Mouse (Mus musculus) heart, postnatal 36 days (tissue): ENCODE data around the gene Hist1h4j. TPM values are rescaled to one million over a fixed set of nuclear protein-coding genes. Genes with fewer than 3 reads are reported as not detected.
"Not testable (repeated sequence)": the region's sequence is repeated elsewhere in the genome, so short reads cannot be mapped to it uniquely, and the experiment has no call there.

ENCODE experiments used
- DNase-seq, 2 experiments: peaks; one replicate each; pipeline ENCODE4 v3.0.0; 2021 to 2022
- intact Hi-C: fragments of 180-260 bp; cut with DNase I; formaldehyde crosslinking; loops from one replicate; pipeline ENCODE4 v1.15.1; 2025
- total RNA-seq, 2 experiments: library from RNA; stranded (reverse); gene quantifications; 2 replicates each; pipeline ENCODE4 v1.2.3; 2021

The Hist1h4j gene
- total RNA-seq, 2 experiments from 2014 or later: 3.6 to 4.6 TPM

- intact Hi-C loops: no loop called here
- no peak for DNase-seq
Observed at GRCm38 (mm10) chr13:21722373-21722925, 12.4 kb upstream of the Hist1h4j start.

- DNase-seq: no peak
Observed at GRCm38 (mm10) chr13:21722993-21723836, 11.6 kb upstream of the Hist1h4j start.

GRCm38 (mm10) chr13:21727948-21728572, 6.8 kb upstream of the Hist1h4j start:
- DNase-seq: no peak
- intact Hi-C loops: no loop called here

More at GRCm38 (mm10) chr13:21722993-21723836, 11.6 kb upstream of the Hist1h4j start:
- intact Hi-C loops: no loop called here

- intact Hi-C loops: no loop called here
- no peak for DNase-seq
Observed at GRCm38 (mm10) chr13:21729544-21729943, 5.3 kb upstream of the Hist1h4j start.

- intact Hi-C loops: no loop called here
- no peak for DNase-seq
Observed at GRCm38 (mm10) chr13:21733466-21733865, 1.4 kb upstream of the Hist1h4j start.

GRCm38 (mm10) chr13:21734010-21734905, 606 bp upstream of the Hist1h4j start:
- intact Hi-C loops: loop anchor here (1.0 kb wide), 2 partner anchors 16 to 20 kb away; partner anchors contain the start of gene Hist1h4k
- peak; percentile 71 to 77 for DNase-seq

- intact Hi-C loops: loop anchor here (5.0 kb wide), 1 partner anchor 33 kb away; no protein-coding TSS in a partner anchor
Observed at GRCm38 (mm10) chr13:21745006-21745405, 10.1 kb downstream of the Hist1h4j start.

GRCm38 (mm10) chr13:21749387-21750158, 14.7 kb downstream of the Hist1h4j start:
- intact Hi-C loops: loop anchor here (1.0 to 5.0 kb wide), 2 partner anchors 15 to 37 kb away; no protein-coding TSS in a partner anchor
- no peak for DNase-seq

More at GRCm38 (mm10) chr13:21745006-21745405, 10.1 kb downstream of the Hist1h4j start:
- DNase-seq: no peak

GRCm38 (mm10) chr13:21750159-21751017, 15.5 kb downstream of the Hist1h4j start, which contains the start of gene Hist1h4k:
Hist1h4k (minus strand) TSS chr13:21750505.
- DNase-seq: peak; percentile 87
- intact Hi-C loops: loop anchor here (1.0 kb wide), 1 partner anchor 16 kb away; no protein-coding TSS in a partner anchor

GRCm38 (mm10) chr13:21751417-21751816, 16.6 kb downstream of the Hist1h4j start:
- intact Hi-C loops: no loop called here
- DNase-seq: no peak

- DNase-seq: no peak
- intact Hi-C loops: no loop called here
Observed at GRCm38 (mm10) chr13:21751827-21752226, 17.0 kb downstream of the Hist1h4j start.

GRCm38 (mm10) chr13:21752356-21752755, 17.5 kb downstream of the Hist1h4j start:
- intact Hi-C loops: no loop called here
- no peak for DNase-seq

- DNase-seq: no peak
- intact Hi-C loops: no loop called here
Observed at GRCm38 (mm10) chr13:21753051-21753523, 18.2 kb downstream of the Hist1h4j start.

- DNase-seq: peak; percentile 40 to 65
- intact Hi-C loops: not testable (repeated sequence)
Observed at GRCm38 (mm10) chr13:21753524-21754285, 18.8 kb downstream of the Hist1h4j start, which contains the start of the genes Hist1h2ak and Hist1h2bn. Hist1h2ak (minus strand) TSS chr13:21753827. Hist1h2bn (plus strand) TSS chr13:21754123.

GRCm38 (mm10) chr13:21754294-21755001, 19.6 kb downstream of the Hist1h4j start:
- intact Hi-C loops: not testable (repeated sequence)
- DNase-seq: peak in 1 of 2 experiments; percentile 6

GRCm38 (mm10) chr13:21755707-21756106, 20.8 kb downstream of the Hist1h4j start:
- intact Hi-C loops: no loop called here

More at GRCm38 (mm10) chr13:21755707-21756106, 20.8 kb downstream of the Hist1h4j start:
- DNase-seq: no peak
